Mouse (Mus musculus): ENCODE measurements around the gene Olfr30.
"Not testable (repeated sequence)": the region's sequence is repeated elsewhere in the genome, so short reads cannot be mapped to it uniquely, and the experiment has no call there.

Olfr30 gene

GRCm38 (mm10) chr11:58462170-58462569 lies at the start of gene Olfr30:
Gene Olfr30 (minus strand): TSS chr11:58462270.
- DNase-seq = no peak

GRCm38 (mm10) chr11:58509058-58509457 lies 47.0 kb upstream of the Olfr30 start:
- not testable (repeated sequence) for DNase-seq

GRCm38 (mm10) chr11:58502472-58502871 lies 40.4 kb upstream of the Olfr30 start, which contains the start of gene Olfr331:
Gene Olfr331 (minus strand): TSS chr11:58502572.
- not testable (repeated sequence) for DNase-seq

GRCm38 (mm10) chr11:58499290-58499689 lies 37.2 kb upstream of the Olfr30 start:
- no peak for DNase-seq

- DNase-seq = no peak
These were observed 36.7 kb upstream of the Olfr30 start for GRCm38 (mm10) chr11:58498761-58499160.

- no peak for DNase-seq
These were observed 30.4 kb upstream of the Olfr30 start, which contains the start of gene Olfr332 for GRCm38 (mm10) chr11:58492455-58492854. Gene Olfr332 (minus strand): TSS chr11:58492555.

- no peak for DNase-seq
These were observed 8.5 kb downstream of the Olfr30 start for GRCm38 (mm10) chr11:58453592-58453991.

- no peak for DNase-seq
These were observed 9.3 kb downstream of the Olfr30 start, which contains the start of gene Lypd9 for GRCm38 (mm10) chr11:58452759-58453158. Gene Lypd9 (minus strand): TSS chr11:58452923.

- DNase-seq = no peak
These were observed 24.2 kb downstream of the Olfr30 start for GRCm38 (mm10) chr11:58437866-58438265.

GRCm38 (mm10) chr11:58432259-58432658 lies 29.8 kb downstream of the Olfr30 start, which contains the start of gene Gm12253:
Gene Gm12253 (plus strand): TSS chr11:58432559.
- no peak for DNase-seq

- DNase-seq = no peak
These were observed 41.3 kb downstream of the Olfr30 start, which contains the start of gene 1810065E05Rik for GRCm38 (mm10) chr11:58420815-58421214. Gene 1810065E05Rik (plus strand): TSS chr11:58421111.

- DNase-seq = no peak
These were observed 43.7 kb downstream of the Olfr30 start for GRCm38 (mm10) chr11:58418336-58418735.

- no peak for DNase-seq
These were observed 54.0 kb downstream of the Olfr30 start for GRCm38 (mm10) chr11:58408066-58408465.

Data from lung, postnatal 36 days (tissue).